In the genomic region with DNA sequence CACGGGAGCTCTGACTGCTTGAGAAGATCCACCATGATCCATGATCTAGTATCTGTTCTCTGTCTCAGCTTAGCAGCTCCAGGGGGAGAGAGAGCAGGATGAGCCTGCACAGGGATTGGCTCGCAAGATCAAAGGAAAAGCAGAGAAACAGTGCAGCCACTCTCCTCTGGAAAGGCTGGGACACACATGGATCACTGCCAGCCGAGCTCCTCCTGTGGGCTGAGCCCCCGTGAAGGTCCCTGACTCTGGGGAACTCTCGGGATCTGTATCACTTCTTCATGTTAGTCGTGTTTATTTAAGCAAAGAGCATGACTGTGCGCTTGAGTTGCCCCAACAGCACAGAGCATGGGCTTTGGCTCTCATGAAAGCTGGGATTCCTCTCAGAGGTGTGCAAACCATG, we compare ENCODE assay signal across 10 mouse cellular contexts. TPM values are rescaled to one million over a fixed set of nuclear protein-coding genes. Genes with fewer than 3 reads are reported as not detected.
A peak's percentile ranks its signal among the peaks of the same experiment; 100 is the strongest.
DNase-seq lines count a peak whose midpoint lies in the region; ATAC-seq and TF ChIP-seq lines count a peak whose summit lies in the region.
"Had no signal": no experiment of that assay in that cellular context is flagged by ENCODE, and none has a peak within 500 bp of the region (broad histone marks: within the 10 kb centered on the region; RNA-seq: fewer than 3 reads in every experiment).

No protein-coding gene starts in this region.

- H3K4me1 ChIP-seq in heart, embryonic 15.5 days (replicated peaks), result peaks cover 10% of the 10 kb centered on the region; the same call in 1 of the 2 replicates
- peaks cover 7% of the 10 kb centered on the region for H3K4me1 ChIP-seq in embryonic facial prominence, embryonic 10.5 days
- peaks cover 16% of the 10 kb centered on the region; the same call in 1 of the 2 replicates for H3K4me1 ChIP-seq in midbrain, embryonic 14.5 days (ENCODE audit: control insufficient read depth, insufficient read depth, low read length)

- no peaks in the 10 kb centered on the region for H3K27me3 ChIP-seq in heart, embryonic 15.5 days
- H3K27me3 ChIP-seq in Patski, result no peaks in the 10 kb centered on the region
- H3K27me3 ChIP-seq in embryonic facial prominence, embryonic 10.5 days (replicated peaks; ENCODE audit: low read depth, poor library complexity, severe bottlenecking), result no peaks in the 10 kb centered on the region
- no peaks in the 10 kb centered on the region for H3K27me3 ChIP-seq in midbrain, embryonic 14.5 days (ENCODE audit: control insufficient read depth, insufficient read depth, low read length)

- CTCF ChIA-PET in Patski (lab: Charles Lee), result interaction anchor here (0.7 to 1.8 kb wide), 9 partner anchors 14 to 146 kb away, joined by 3 to 6 read pairs (median 4); no protein-coding TSS in a partner anchor

- no peak overlapping the region for H3K27ac ChIP-seq in heart, embryonic 15.5 days
- no peak overlapping the region for H3K27ac ChIP-seq in embryonic facial prominence, embryonic 10.5 days (replicated peaks)
- H3K27ac ChIP-seq in midbrain, embryonic 14.5 days (replicated peaks; ENCODE audit: low read depth, low read length), result no peak overlapping the region
- H3K27ac ChIP-seq: macrophage had no signal

- in situ Hi-C loops in Patski (cut with MboI; ENCODE audit: low pct_unique_long_range_greater_than_20kb), result loop anchor here (5.0 kb wide), 1 partner anchor 82 kb away; no protein-coding TSS in a partner anchor

- POLR2A ChIA-PET in Patski (lab: Charles Lee), result interaction anchor here (0.9 to 1.3 kb wide), 2 partner anchors 135 to 143 kb away, joined by 3 to 9 read pairs; a partner anchor contains a TSS

- intact Hi-C loops in heart, postnatal 36 days (cut with DNase I), result no loop called here

- peak overlapping the region; percentile 4; the same call in 1 of the 2 replicates for H3K4me2 ChIP-seq in heart, embryonic 15.5 days
- H3K4me2 ChIP-seq in midbrain, embryonic 14.5 days (ENCODE audit: low read length), result no peak overlapping the region

- no peak for TF ChIP-seq CTCF in Patski (IDR thresholded peaks at IDR 0.05)

- ATAC-seq in heart, embryonic 15.5 days (replicated peaks; ENCODE audit: insufficient number of reproducible peaks, insufficient read depth, low FRiP score, low read depth), result no peak
- peak; percentile 45 for ATAC-seq in Patski
- no peak for ATAC-seq in midbrain, embryonic 14.5 days (ENCODE audit: low FRiP score, low TSS enrichment)
- no peak for ATAC-seq in cerebellum, adult (ENCODE audit: insufficient number of reproducible peaks, low FRiP score, low TSS enrichment)

- no peaks in the 10 kb centered on the region for H3K36me3 ChIP-seq in heart, embryonic 15.5 days
- no peaks in the 10 kb centered on the region for H3K36me3 ChIP-seq in embryonic facial prominence, embryonic 10.5 days (replicated peaks)
- H3K36me3 ChIP-seq in midbrain, embryonic 14.5 days (ENCODE audit: control insufficient read depth, insufficient read depth, low read length), result no peaks in the 10 kb centered on the region

- no peak overlapping the region for H3K4me3 ChIP-seq in heart, embryonic 15.5 days
- no peak overlapping the region for H3K4me3 ChIP-seq in embryonic facial prominence, embryonic 10.5 days
- no peak overlapping the region for H3K4me3 ChIP-seq in midbrain, embryonic 14.5 days (replicated peaks; ENCODE audit: low read depth, low read length)

- no peaks in the 10 kb centered on the region for H3K9me3 ChIP-seq in heart, embryonic 15.5 days (replicated peaks)
- no peaks in the 10 kb centered on the region for H3K9me3 ChIP-seq in embryonic facial prominence, embryonic 10.5 days
- H3K9me3 ChIP-seq in midbrain, embryonic 14.5 days (ENCODE audit: control insufficient read depth, low read length), result peaks cover 5% of the 10 kb centered on the region; the same call in 1 of the 2 replicates

- no peak overlapping the region for H3K9ac ChIP-seq in heart, embryonic 15.5 days
- H3K9ac ChIP-seq in midbrain, embryonic 14.5 days (replicated peaks; ENCODE audit: low read length), result no peak overlapping the region

- no peak for DNase-seq in heart, postnatal 36 days
- peak; percentile 59 for DNase-seq in Patski (ENCODE audit: low read depth, low spot score)
- DNase-seq in embryonic facial prominence, embryonic 10.5 days (ENCODE audit: low spot score), result peak; percentile 26
- peak; percentile 58 for DNase-seq in midbrain, embryonic 14.5 days
- no peak for DNase-seq in frontal cortex, postnatal 36 days (ENCODE audit: low spot score in 2 of 2)
- no peak for DNase-seq in c-Kit-positive CD71-positive TER-119-positive erythroid progenitor cells, embryonic 14.5 days (ENCODE audit: low spot score)
- DNase-seq: cerebellum, adult 9-11 months had no signal

- 12% methylated on average over 7 of the region's 7 CpGs for WGBS in heart, embryonic 15.5 days
- WGBS in embryonic facial prominence, embryonic 10.5 days, result 23% methylated on average over 7 of the region's 7 CpGs
- 16% methylated on average over 7 of the region's 7 CpGs for WGBS in midbrain, embryonic 14.5 days

RNA-seq across cellular contexts. Expression of a gene that starts 49.4 kb away (rescaled TPM):
- 0.21 and 0.25 TPM in 2 replicates for polyA plus RNA-seq in heart, embryonic 15.5 days (2015; fragmentation: Nextera tagmentation; extraction: Ambion mirVana)
- total RNA-seq in heart, postnatal 36 days (2021), result not detected
- not detected for polyA plus RNA-seq in Patski (2021)
- 0.12 TPM in 1 of 2 replicates, not detected in the other for polyA plus RNA-seq in embryonic facial prominence, embryonic 10.5 days (2016; fragmentation: Nextera tagmentation; extraction: Ambion mirVana)
- polyA plus RNA-seq in midbrain, embryonic 14.5 days (2014; fragmentation: Nextera tagmentation; extraction: Ambion mirVana), result not detected in 2 replicates

Comparison
In these comparisons a context has a peak if more than half of its experiments do, and no peak if none do; other contexts are left out.
1. DNase-seq: peak in Patski (single experiment), embryonic facial prominence, embryonic 10.5 days (single experiment) and midbrain, embryonic 14.5 days (single experiment); none in heart, postnatal 36 days (0 of 2), frontal cortex, postnatal 36 days (0 of 2) and c-Kit-positive CD71-positive TER-119-positive erythroid progenitor cells, embryonic 14.5 days (single experiment).